ENCODE assay signal across 22 mouse cellular contexts in the genomic region with DNA sequence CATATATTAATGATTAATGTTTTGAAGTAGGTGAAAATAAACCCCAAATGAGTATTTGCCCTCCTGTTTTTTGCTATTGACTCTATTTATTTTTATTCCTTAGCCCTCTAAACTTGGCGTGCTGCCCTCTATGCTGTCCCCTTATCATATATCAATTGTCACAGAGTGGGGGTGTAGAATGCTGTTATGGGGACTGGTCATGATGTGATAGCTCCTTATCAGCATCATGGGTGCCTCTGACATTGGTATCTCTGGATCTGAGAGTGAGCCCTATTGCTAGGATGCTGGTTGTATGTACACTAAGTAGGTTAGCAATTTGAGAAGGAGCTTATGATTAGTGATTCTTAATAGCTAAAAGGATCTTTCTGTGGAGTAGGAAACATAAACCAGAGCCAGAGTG. TPM values are rescaled to one million over a fixed set of nuclear protein-coding genes. Genes with fewer than 3 reads are reported as not detected.
DNase-seq lines count a peak whose midpoint lies in the region; ATAC-seq lines count a peak whose summit lies in the region.
"Had no signal": no experiment of that assay in that cellular context is flagged by ENCODE, and none has a peak within 500 bp of the region (broad histone marks: within the 10 kb centered on the region; RNA-seq: fewer than 3 reads in every experiment).

No protein-coding gene starts in this region.

- no peak overlapping the region for H3K27ac ChIP-seq in liver, embryonic 12.5 days
- no peak overlapping the region for H3K27ac ChIP-seq in liver, embryonic 16.5 days (ENCODE audit: low read length)
- H3K27ac ChIP-seq in midbrain, embryonic 15.5 days = no peak overlapping the region
- H3K27ac ChIP-seq: embryonic facial prominence, embryonic 15.5 days; forebrain, embryonic 15.5 days; heart, adult 2 months; heart, embryonic 15.5 days; hindbrain, embryonic 13.5 days; hindbrain, postnatal 0 days had no signal

- H3K36me3 ChIP-seq in liver, embryonic 12.5 days = no peaks in the 10 kb centered on the region
- no peaks in the 10 kb centered on the region for H3K36me3 ChIP-seq in liver, embryonic 16.5 days (ENCODE audit: control insufficient read depth, insufficient read depth)
- H3K36me3 ChIP-seq in midbrain, embryonic 15.5 days (replicated peaks) = no peaks in the 10 kb centered on the region
- H3K36me3 ChIP-seq: embryonic facial prominence, embryonic 15.5 days; forebrain, embryonic 15.5 days; heart, embryonic 15.5 days; hindbrain, embryonic 13.5 days had no signal

- 23% methylated on average over 1 of the region's 1 CpGs for WGBS in liver, embryonic 12.5 days (ENCODE audit: insufficient replicate concordance)
- 9% methylated on average over 1 of the region's 1 CpGs for WGBS in liver, embryonic 16.5 days (ENCODE audit: insufficient replicate concordance)
- WGBS in midbrain, embryonic 15.5 days = 76% methylated on average over 1 of the region's 1 CpGs

- peak; percentile 31 for DNase-seq in c-Kit-positive CD71-positive TER-119-positive erythroid progenitor cells, embryonic 14.5 days (ENCODE audit: low spot score)
- DNase-seq in left cerebral cortex, postnatal 10 days (ENCODE audit: extremely low spot score in 1 of 2, low spot score in 2 of 2) = no peak
- DNase-seq in Muller cell, postnatal 12 days (ENCODE audit: inconsistent ontology term) = no peak
- no peak for DNase-seq in cerebellum, adult 9-10 months
- DNase-seq: adrenal gland, postnatal 14 days; cerebellum, adult 2 months; cerebellum, postnatal 14 days; embryo, embryonic 11 days; gastrocnemius, postnatal 14 days; heart, adult 2 months; heart, postnatal 14 days had no signal

- peak; percentile 79 for ATAC-seq in liver, embryonic 12.5 days
- ATAC-seq in liver, embryonic 16.5 days (ENCODE audit: low read depth) = peak; percentile 78
- ATAC-seq in midbrain, embryonic 15.5 days (replicated peaks) = no peak
- ATAC-seq: forebrain, embryonic 15.5 days; hindbrain, postnatal 0 days had no signal

- H3K4me1 ChIP-seq in liver, embryonic 12.5 days = peaks cover 12% of the 10 kb centered on the region
- H3K4me1 ChIP-seq in liver, embryonic 16.5 days (ENCODE audit: control insufficient read depth, low read depth, low read length) = peaks cover 7% of the 10 kb centered on the region
- H3K4me1 ChIP-seq in midbrain, embryonic 15.5 days = no peaks in the 10 kb centered on the region
- H3K4me1 ChIP-seq: embryonic facial prominence, embryonic 15.5 days; forebrain, embryonic 15.5 days; hindbrain, embryonic 13.5 days had no signal

- no peak overlapping the region for H3K4me3 ChIP-seq in liver, embryonic 12.5 days
- no peak overlapping the region for H3K4me3 ChIP-seq in liver, embryonic 16.5 days (ENCODE audit: low read depth, low read length)
- H3K4me3 ChIP-seq in midbrain, embryonic 15.5 days = no peak overlapping the region
- H3K4me3 ChIP-seq: embryonic facial prominence, embryonic 15.5 days; erythroblast, embryonic 14.5 days; forebrain, embryonic 15.5 days; heart, adult 2 months; heart, embryonic 15.5 days; hindbrain, embryonic 13.5 days had no signal

- intact Hi-C loops in left cerebral cortex, postnatal 10 days (cut with DNase I) = no loop called here

- H3K9ac ChIP-seq in liver, embryonic 12.5 days = no peak overlapping the region
- no peak overlapping the region for H3K9ac ChIP-seq in liver, embryonic 16.5 days (ENCODE audit: low read depth, low read length)
- no peak overlapping the region for H3K9ac ChIP-seq in midbrain, embryonic 15.5 days
- H3K9ac ChIP-seq: embryonic facial prominence, embryonic 15.5 days; forebrain, embryonic 15.5 days; heart, embryonic 15.5 days; hindbrain, embryonic 13.5 days had no signal

- H3K27me3 ChIP-seq in liver, embryonic 12.5 days (replicated peaks) = peaks cover 2% of the 10 kb centered on the region; the same call in 1 of the 2 replicates
- no peaks in the 10 kb centered on the region for H3K27me3 ChIP-seq in liver, embryonic 16.5 days (ENCODE audit: control insufficient read depth, insufficient read depth, low read depth, low read length)
- H3K27me3 ChIP-seq in midbrain, embryonic 15.5 days (replicated peaks) = no peaks in the 10 kb centered on the region
- H3K27me3 ChIP-seq: CH12.LX; embryonic facial prominence, embryonic 15.5 days; forebrain, embryonic 15.5 days; heart, embryonic 15.5 days; hindbrain, embryonic 13.5 days had no signal

- no peaks in the 10 kb centered on the region for H3K9me3 ChIP-seq in liver, embryonic 12.5 days (replicated peaks)
- H3K9me3 ChIP-seq in liver, embryonic 16.5 days (replicated peaks; ENCODE audit: control insufficient read depth, low read length) = no peaks in the 10 kb centered on the region
- no peaks in the 10 kb centered on the region for H3K9me3 ChIP-seq in midbrain, embryonic 15.5 days
- H3K9me3 ChIP-seq: embryonic facial prominence, embryonic 15.5 days; forebrain, embryonic 15.5 days; heart, embryonic 15.5 days; hindbrain, embryonic 13.5 days had no signal

- H3K4me2 ChIP-seq in liver, embryonic 12.5 days = peak overlapping the region; percentile 20
- peak overlapping the region; percentile 4; the same call in 1 of the 2 replicates for H3K4me2 ChIP-seq in liver, embryonic 16.5 days (ENCODE audit: low read depth, low read length)
- no peak overlapping the region for H3K4me2 ChIP-seq in midbrain, embryonic 15.5 days
- H3K4me2 ChIP-seq: embryonic facial prominence, embryonic 15.5 days; forebrain, embryonic 15.5 days; heart, embryonic 11.5 days; heart, embryonic 15.5 days; hindbrain, embryonic 13.5 days had no signal

RNA-seq across cellular contexts. Expression of a gene that starts 31.3 kb away (rescaled TPM):
- 12.2 and 13.2 TPM in 2 replicates for polyA plus RNA-seq in liver, embryonic 12.5 days (2016; fragmentation: Nextera tagmentation; extraction: Ambion mirVana)
- 4.4 and 4.9 TPM in 2 replicates for polyA plus RNA-seq in liver, embryonic 16.5 days (2015; fragmentation: Nextera tagmentation; extraction: Ambion mirVana)
- total RNA-seq in left cerebral cortex, postnatal 10 days (2021) = 10 to 100 TPM; 66.8 to 70.7 TPM
- polyA plus RNA-seq in midbrain, embryonic 15.5 days (2015; fragmentation: Nextera tagmentation; extraction: Ambion mirVana) = 15.8 and 17.1 TPM in 2 replicates
